Mouse (Mus musculus): ENCODE data around the gene Lce1j. TPM values are rescaled to one million over a fixed set of nuclear protein-coding genes. Genes with fewer than 3 reads are reported as not detected.

Lce1j gene
- polyA plus RNA-seq, 1 experiment from 2014 or later: not detected

DNA sequence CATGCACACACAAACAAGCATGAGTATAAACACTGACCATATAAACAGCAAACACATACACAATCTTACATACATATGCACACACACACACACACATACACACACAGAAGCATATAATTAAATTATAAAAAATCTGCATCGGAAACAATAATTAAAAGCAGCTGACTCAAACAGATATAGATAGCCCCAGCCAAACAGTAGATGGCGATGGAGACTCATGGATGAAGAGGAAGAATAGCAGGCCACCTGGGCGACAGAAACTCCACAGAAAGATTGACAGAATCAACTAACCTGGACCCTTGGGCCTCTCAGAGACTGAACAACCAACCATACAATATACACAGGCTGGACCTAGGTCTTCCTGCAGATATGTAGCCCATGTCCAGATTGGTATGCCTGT lies 37.1 kb downstream of the Lce1j start:
- Histone ChIP-seq H3K4me2 (ENCODE audit: low read depth, severe bottlenecking) (no peak overlapping the region), H3K36me3 (ENCODE audit: control insufficient read depth, insufficient read depth, low read length) (no peaks in the 10 kb centered on the region), H3K9me3 (ENCODE audit: control insufficient read depth, low read length) (no peaks in the 10 kb centered on the region), H3K27ac (replicated peaks; ENCODE audit: low read depth, low read length) (no peak overlapping the region), H3K9ac (ENCODE audit: low read length) (no peak overlapping the region), H3K4me1 (ENCODE audit: control insufficient read depth, insufficient read depth, low read length) (no peaks in the 10 kb centered on the region), H3K27me3 (ENCODE audit: control insufficient read depth, insufficient read depth, low read length) (no peaks in the 10 kb centered on the region), H3K4me3 (ENCODE audit: low read depth, low read length) (no peak overlapping the region)
- ATAC-seq (ENCODE audit: insufficient number of reproducible peaks, low FRiP score, low TSS enrichment, low read depth): no peak
- no peak for DNase-seq (ENCODE audit: low spot score)
- 42% methylated on average over 3 of the region's 3 CpGs for WGBS

DNA sequence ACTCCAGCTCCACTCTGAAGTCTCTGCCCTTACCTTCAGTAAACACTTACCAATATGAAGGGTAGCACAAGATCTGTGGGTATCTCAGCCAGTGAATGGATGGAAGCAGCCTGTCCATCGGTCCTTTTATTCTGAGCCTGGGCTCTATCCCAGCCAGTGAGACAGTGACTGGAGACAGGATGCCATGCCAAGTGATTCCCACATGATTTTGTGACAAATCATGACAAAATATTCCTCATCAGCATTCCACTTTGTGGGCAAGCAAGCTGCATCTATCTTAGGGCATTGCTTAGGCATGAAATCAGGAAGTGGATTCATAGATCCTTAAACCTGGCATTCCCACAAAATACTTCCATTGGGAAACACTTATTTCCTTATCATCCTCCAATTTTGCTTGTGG lies 38.1 kb downstream of the Lce1j start, which contains the start of gene Lce1g:
Gene Lce1g (minus strand): TSS at position 101 of the 400 bp plus-strand sequence.
- Histone ChIP-seq H3K36me3 (ENCODE audit: control insufficient read depth, insufficient read depth, low read length) (no peaks in the 10 kb centered on the region), H3K4me2 (ENCODE audit: low read depth, severe bottlenecking) (no peak within 1 kb of the TSS), H3K9me3 (ENCODE audit: control insufficient read depth, low read length) (no peaks in the 10 kb centered on the region), H3K27me3 (ENCODE audit: control insufficient read depth, insufficient read depth, low read length) (no peaks in the 10 kb centered on the region), H3K4me3 (ENCODE audit: low read depth, low read length) (no peak within 1 kb of the TSS), H3K9ac (ENCODE audit: low read length) (no peak within 1 kb of the TSS), H3K4me1 (ENCODE audit: control insufficient read depth, insufficient read depth, low read length) (no peaks in the 10 kb centered on the region), H3K27ac (replicated peaks; ENCODE audit: low read depth, low read length) (no peak within 1 kb of the TSS)
- ATAC-seq (ENCODE audit: insufficient number of reproducible peaks, low FRiP score, low TSS enrichment, low read depth) (no peak), DNase-seq (ENCODE audit: low spot score) (no peak)
- WGBS: 74% methylated on average over 1 of the region's 1 CpGs

DNA sequence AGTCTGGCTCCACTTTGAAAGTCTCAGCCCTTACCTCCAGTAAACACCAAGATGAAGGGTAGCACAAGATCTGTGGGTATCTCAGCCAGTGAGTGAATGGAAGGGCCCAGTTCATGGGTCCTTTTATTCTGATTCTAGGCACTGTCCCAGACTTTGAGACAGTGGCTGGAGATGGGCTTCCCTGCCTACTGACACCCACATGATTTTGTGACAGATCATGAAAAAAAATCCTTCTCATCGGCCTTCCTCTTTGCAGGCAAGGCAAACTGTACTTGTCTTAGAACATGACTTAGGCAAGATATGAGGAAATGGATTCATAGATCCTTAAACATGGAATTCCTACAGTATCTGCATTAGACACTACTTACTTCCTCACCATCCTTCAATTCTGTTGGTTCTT lies 51.3 kb downstream of the Lce1j start, which contains the start of gene Gm38119:
Gene Gm38119 (minus strand): TSS at position 101 of the 400 bp plus-strand sequence.
- WGBS: 82% methylated on average over 1 of the region's 1 CpGs
- no peaks in the 10 kb centered on the region for H3K27me3 ChIP-seq (ENCODE audit: control insufficient read depth, insufficient read depth, low read length)
- H3K4me3 ChIP-seq (ENCODE audit: low read depth, low read length): no peak within 1 kb of the TSS
- no peak within 1 kb of the TSS for H3K4me2 ChIP-seq (ENCODE audit: low read depth, severe bottlenecking)
- ATAC-seq (ENCODE audit: insufficient number of reproducible peaks, low FRiP score, low TSS enrichment, low read depth): no peak
- H3K27ac ChIP-seq (replicated peaks; ENCODE audit: low read depth, low read length): no peak within 1 kb of the TSS
- no peak within 1 kb of the TSS for H3K9ac ChIP-seq (ENCODE audit: low read length)
- no peaks in the 10 kb centered on the region for H3K9me3 ChIP-seq (ENCODE audit: control insufficient read depth, low read length)
- no peak for DNase-seq (ENCODE audit: low spot score)
- no peaks in the 10 kb centered on the region for H3K36me3 ChIP-seq (ENCODE audit: control insufficient read depth, insufficient read depth, low read length)
- no peaks in the 10 kb centered on the region for H3K4me1 ChIP-seq (ENCODE audit: control insufficient read depth, insufficient read depth, low read length)

Other genes with a start within 250 kb of the Lce1j start
- gene Ivl, start 216.8 kb downstream of the Lce1j start, polyA plus RNA-seq (2014; fragmentation: Nextera tagmentation; extraction: Ambion mirVana): not detected in 2 replicates
- not detected in 2 replicates for gene Smcp, start 201.5 kb downstream of the Lce1j start, polyA plus RNA-seq (2014; fragmentation: Nextera tagmentation; extraction: Ambion mirVana)
- gene 2210017I01Rik, start 183.0 kb downstream of the Lce1j start, polyA plus RNA-seq (2014; fragmentation: Nextera tagmentation; extraction: Ambion mirVana): not detected in 2 replicates
- gene Lce6a, start 168.9 kb downstream of the Lce1j start, polyA plus RNA-seq (2014; fragmentation: Nextera tagmentation; extraction: Ambion mirVana): not detected in 2 replicates
- gene Lce1a1, start 142.2 kb downstream of the Lce1j start, polyA plus RNA-seq (2014; fragmentation: Nextera tagmentation; extraction: Ambion mirVana): not detected in 2 replicates
- gene Lce1b, start 133.6 kb downstream of the Lce1j start, polyA plus RNA-seq (2014; fragmentation: Nextera tagmentation; extraction: Ambion mirVana): not detected in 2 replicates
- gene Lce1a2, start 120.2 kb downstream of the Lce1j start, polyA plus RNA-seq (2014; fragmentation: Nextera tagmentation; extraction: Ambion mirVana): not detected in 2 replicates
- not detected in 2 replicates for gene Lce1c, start 111.3 kb downstream of the Lce1j start, polyA plus RNA-seq (2014; fragmentation: Nextera tagmentation; extraction: Ambion mirVana)
- gene Lce1d, start 103.3 kb downstream of the Lce1j start, polyA plus RNA-seq (2014; fragmentation: Nextera tagmentation; extraction: Ambion mirVana): not detected in 2 replicates
- gene Lce1e, start 81.4 kb downstream of the Lce1j start, polyA plus RNA-seq (2014; fragmentation: Nextera tagmentation; extraction: Ambion mirVana): not detected in 2 replicates
- gene Lce1f, start 70.2 kb downstream of the Lce1j start, polyA plus RNA-seq (2014; fragmentation: Nextera tagmentation; extraction: Ambion mirVana): not detected in 2 replicates
- gene Gm38119, start 51.4 kb downstream of the Lce1j start, polyA plus RNA-seq (2014; fragmentation: Nextera tagmentation; extraction: Ambion mirVana): not detected in 2 replicates
- not detected in 2 replicates for gene Lce1g, start 38.2 kb downstream of the Lce1j start, polyA plus RNA-seq (2014; fragmentation: Nextera tagmentation; extraction: Ambion mirVana)
- not detected in 2 replicates for gene Lce1h, start 25.4 kb downstream of the Lce1j start, polyA plus RNA-seq (2014; fragmentation: Nextera tagmentation; extraction: Ambion mirVana)
- not detected in 2 replicates for gene Lce1i, start 11.6 kb downstream of the Lce1j start, polyA plus RNA-seq (2014; fragmentation: Nextera tagmentation; extraction: Ambion mirVana)
- not detected in 2 replicates for gene Lce1k, start 17.4 kb upstream of the Lce1j start, polyA plus RNA-seq (2014; fragmentation: Nextera tagmentation; extraction: Ambion mirVana)
- gene Kprp, start 36.7 kb upstream of the Lce1j start, polyA plus RNA-seq (2014; fragmentation: Nextera tagmentation; extraction: Ambion mirVana): not detected in 2 replicates
- gene Lce1l, start 60.8 kb upstream of the Lce1j start, polyA plus RNA-seq (2014; fragmentation: Nextera tagmentation; extraction: Ambion mirVana): not detected in 2 replicates
- not detected in 2 replicates for gene 2310050C09Rik, start 79.7 kb upstream of the Lce1j start, polyA plus RNA-seq (2014; fragmentation: Nextera tagmentation; extraction: Ambion mirVana)
- not detected in 2 replicates for gene Lce3a, start 135.7 kb upstream of the Lce1j start, polyA plus RNA-seq (2014; fragmentation: Nextera tagmentation; extraction: Ambion mirVana)
- gene Lce3b, start 142.5 kb upstream of the Lce1j start, polyA plus RNA-seq (2014; fragmentation: Nextera tagmentation; extraction: Ambion mirVana): not detected in 2 replicates
- not detected in 2 replicates for gene Lce3c, start 154.0 kb upstream of the Lce1j start, polyA plus RNA-seq (2014; fragmentation: Nextera tagmentation; extraction: Ambion mirVana)
- not detected in 2 replicates for gene Lce3d, start 166.9 kb upstream of the Lce1j start, polyA plus RNA-seq (2014; fragmentation: Nextera tagmentation; extraction: Ambion mirVana)
- gene Lce3e, start 176.5 kb upstream of the Lce1j start, polyA plus RNA-seq (2014; fragmentation: Nextera tagmentation; extraction: Ambion mirVana): not detected in 2 replicates
- gene Lce3f, start 201.7 kb upstream of the Lce1j start, polyA plus RNA-seq (2014; fragmentation: Nextera tagmentation; extraction: Ambion mirVana): not detected in 2 replicates
- not detected in 2 replicates for gene Crct1, start 225.2 kb upstream of the Lce1j start, polyA plus RNA-seq (2014; fragmentation: Nextera tagmentation; extraction: Ambion mirVana)
- gene Lce1m, start 228.5 kb upstream of the Lce1j start, polyA plus RNA-seq (2014; fragmentation: Nextera tagmentation; extraction: Ambion mirVana): not detected in 2 replicates